Mouse (Mus musculus) heart, adult 2 months (tissue): ENCODE results near the gene Ren1. TPM values are rescaled to one million over a fixed set of nuclear protein-coding genes. Genes with fewer than 3 reads are reported as not detected.

Experiments used
- DNase-seq, 2 experiments: peaks; one replicate each; pipeline ENCODE4 v3.0.0; 2021
- H3K27ac ChIP-seq: fragments of 200-600 bp; 2 replicates; pipeline ENCODE4 v1.8.1; 2022
- H3K27me3 ChIP-seq: fragments of 200-500 bp; 2 replicates; pipeline ENCODE4 v1.6.1; 2012; ENCODE audit warnings: mild to moderate bottlenecking, low read length, inconsistent platforms, mixed read lengths; ENCODE audit not compliant: control insufficient read depth, insufficient read depth
- H3K36me3 ChIP-seq: fragments of 200-500 bp; 2 replicates; pipeline ENCODE4 v1.6.1; 2012; ENCODE audit warnings: low read length, inconsistent platforms; ENCODE audit not compliant: control insufficient read depth, insufficient read depth
- H3K4me1 ChIP-seq: fragments of 200-500 bp; 2 replicates; pipeline ENCODE4 v1.6.1; 2011; ENCODE audit warnings: low read length; ENCODE audit not compliant: control insufficient read depth, insufficient read depth
- H3K4me3 ChIP-seq: fragments of 200-600 bp; 2 replicates; pipeline ENCODE4 v1.8.1; 2022
- H3K79me2 ChIP-seq: fragments of 200-500 bp; replicated peaks from 2 replicates; pipeline ENCODE4 v1.6.1; 2012; ENCODE audit warnings: mild to moderate bottlenecking, inconsistent platforms, low read length, moderate library complexity, mixed read lengths; ENCODE audit not compliant: control insufficient read depth, insufficient read depth
- H3K9ac ChIP-seq: fragments of 200-500 bp; 2 replicates; pipeline ENCODE4 v1.6.1; 2012; ENCODE audit warnings: low read depth, mild to moderate bottlenecking, control low read depth, inconsistent platforms, low read length, mixed read lengths
- CTCF ChIP-seq: fragments of 200-600 bp; IDR thresholded peaks from 2 replicates; pipeline ENCODE4 v1.8.1; 2022; ENCODE audit warnings: antibody characterized with exemption, mild to moderate bottlenecking, moderate library complexity
- EP300 ChIP-seq: fragments of 200-500 bp; IDR thresholded peaks from 2 replicates; pipeline ENCODE4 v1.6.1; 2011; ENCODE audit warnings: low read depth, low read length, control low read depth; ENCODE audit not compliant: insufficient read depth
- POLR2A ChIP-seq: fragments of 200-500 bp; IDR thresholded peaks from 2 replicates; pipeline ENCODE4 v1.6.1; 2011; ENCODE audit warnings: mild to moderate bottlenecking, low read depth, low read length, control low read depth; ENCODE audit not compliant: insufficient read depth
- WGBS: fragments of 180-500 bp; shearing (Covaris S2); methylation state at CpG from one replicate; pipeline ENCODE4 v1.1.7; 2018; 5-methylcytosine and 5-hydroxymethylcytosine counted together
- intact Hi-C: fragments of 180-260 bp; cut with DNase I; formaldehyde crosslinking; loops from one replicate; pipeline ENCODE4 v1.15.1; 2025
- polyA plus RNA-seq: library from polyadenylated mRNA; depleted of rRNA; stranded (reverse); fragments of >200 nt; gene quantifications from 2 replicates; pipeline ENCODE4 v1.2.3, GENCODE M21; 2012
- total RNA-seq, 2 experiments: library from RNA; stranded (reverse); gene quantifications; 2 replicates each; pipeline ENCODE4 v1.2.3; 2021

The Ren1 gene
- total and polyA plus RNA-seq, 3 experiments, result 0.14 to 0.41 TPM; not detected in 1

DNA sequence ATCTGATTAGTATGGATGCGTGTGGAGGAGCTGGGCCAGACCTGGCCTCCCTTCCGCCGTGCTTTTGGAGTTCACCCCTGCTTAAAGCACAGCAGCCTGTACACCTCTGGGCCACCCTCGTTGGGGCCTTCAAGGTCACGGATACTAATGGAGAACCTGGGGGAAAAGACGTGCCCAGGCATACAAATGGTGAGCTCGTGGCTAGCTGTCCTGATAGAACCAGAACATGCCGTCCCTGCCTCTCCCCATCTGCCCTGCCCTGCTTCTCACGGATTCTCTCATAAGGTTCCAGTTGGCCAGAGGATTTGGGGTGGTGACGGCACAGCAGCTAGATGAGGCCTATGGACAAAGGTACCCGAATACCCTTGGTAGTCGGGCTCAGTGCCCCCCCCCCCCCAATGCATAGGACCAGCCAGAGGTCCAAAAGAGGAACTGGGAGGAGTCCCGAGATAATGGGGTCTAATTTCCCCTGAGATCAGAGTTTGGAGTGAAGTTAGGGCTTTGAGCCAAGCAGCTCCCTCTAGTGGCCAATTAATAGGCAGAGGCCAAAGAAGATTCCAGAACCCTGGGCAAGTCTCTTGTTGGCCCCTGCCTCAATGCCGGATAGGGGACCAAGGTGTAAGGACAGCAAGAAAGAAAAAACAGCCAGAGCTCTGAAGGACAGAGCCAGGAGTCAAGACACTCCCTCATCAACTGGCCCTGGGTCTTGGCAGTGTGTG lies 30.2 kb downstream of the Ren1 start:
- no peaks in the 10 kb centered on the region for H3K36me3 ChIP-seq
- intact Hi-C loops, result no loop called here
- H3K27me3 ChIP-seq, result no peaks in the 10 kb centered on the region
- WGBS, result 45% methylated on average over 14 of the region's 14 CpGs
- H3K79me2 ChIP-seq, result no peaks in the 10 kb centered on the region
- DNase-seq, result peak; percentile 45 to 61
- H3K27ac ChIP-seq, result 0 out of 2 replicates have a peak overlapping the region, but pooled peaks have one; percentile 23
- H3K4me3 ChIP-seq, result no peak overlapping the region
- H3K9ac ChIP-seq, result no peak overlapping the region
- H3K4me1 ChIP-seq, result peaks cover 6% of the 10 kb centered on the region
- TF ChIP-seq POLR2A (no peak), CTCF (peak; percentile 78)

DNA sequence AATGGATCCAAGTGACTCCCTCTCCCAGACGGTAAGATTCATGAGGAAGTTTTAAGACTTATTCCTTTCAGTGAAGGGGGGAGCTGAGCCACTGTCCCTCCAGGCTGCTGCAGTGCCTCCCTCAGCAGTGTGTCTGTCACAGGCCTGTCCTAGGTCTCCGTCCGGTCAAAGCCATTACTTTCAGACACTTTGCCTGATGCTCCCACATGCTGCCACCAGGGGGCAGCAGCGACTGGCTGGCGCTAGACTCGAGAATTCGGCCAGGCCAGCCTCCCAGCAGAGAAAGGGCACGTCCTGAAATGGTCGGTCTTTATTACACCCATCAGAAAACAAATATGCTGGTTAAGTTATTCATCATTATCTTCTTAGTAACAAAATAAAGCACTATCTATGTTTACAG lies 31.7 kb downstream of the Ren1 start:
- TF ChIP-seq POLR2A (no peak; the same call in 1 of the 2 replicates), CTCF (peak; percentile 94), EP300 (peak; percentile 91)
- no peaks in the 10 kb centered on the region for H3K36me3 ChIP-seq
- WGBS, result 8% methylated on average over 9 of the region's 9 CpGs
- no peaks in the 10 kb centered on the region for H3K27me3 ChIP-seq
- peak overlapping the region; percentile 54 for H3K27ac ChIP-seq
- no peak overlapping the region for H3K4me3 ChIP-seq
- H3K9ac ChIP-seq, result no peak overlapping the region
- no peaks in the 10 kb centered on the region for H3K79me2 ChIP-seq
- intact Hi-C loops, result loop anchor here (1.0 to 2.0 kb wide), 3 partner anchors 111 to 228 kb away; partner anchors contain the start of gene Snrpe
- DNase-seq, result peak; percentile 37 to 57
- peaks cover 7% of the 10 kb centered on the region for H3K4me1 ChIP-seq

- no peak overlapping the region for H3K4me3 ChIP-seq
- intact Hi-C loops, result loop anchor here (1.0 to 2.0 kb wide), 3 partner anchors 110 to 228 kb away; partner anchors contain the start of gene Snrpe
- H3K9ac ChIP-seq, result no peak overlapping the region; the same call in 1 of the 2 replicates
- no peak for TF ChIP-seq CTCF
- TF ChIP-seq POLR2A, result no peak
- no peak for TF ChIP-seq EP300
- peaks cover 7% of the 10 kb centered on the region for H3K4me1 ChIP-seq
- H3K27me3 ChIP-seq, result no peaks in the 10 kb centered on the region
- no peaks in the 10 kb centered on the region for H3K36me3 ChIP-seq
- DNase-seq, result no peak
- 51% methylated on average over 12 of the region's 12 CpGs for WGBS
- H3K79me2 ChIP-seq, result no peaks in the 10 kb centered on the region
- H3K27ac ChIP-seq, result peak overlapping the region; percentile 54
Measured at GRCm38 (mm10) chr1:133382552-133383155, 32.3 kb downstream of the Ren1 start.

DNA sequence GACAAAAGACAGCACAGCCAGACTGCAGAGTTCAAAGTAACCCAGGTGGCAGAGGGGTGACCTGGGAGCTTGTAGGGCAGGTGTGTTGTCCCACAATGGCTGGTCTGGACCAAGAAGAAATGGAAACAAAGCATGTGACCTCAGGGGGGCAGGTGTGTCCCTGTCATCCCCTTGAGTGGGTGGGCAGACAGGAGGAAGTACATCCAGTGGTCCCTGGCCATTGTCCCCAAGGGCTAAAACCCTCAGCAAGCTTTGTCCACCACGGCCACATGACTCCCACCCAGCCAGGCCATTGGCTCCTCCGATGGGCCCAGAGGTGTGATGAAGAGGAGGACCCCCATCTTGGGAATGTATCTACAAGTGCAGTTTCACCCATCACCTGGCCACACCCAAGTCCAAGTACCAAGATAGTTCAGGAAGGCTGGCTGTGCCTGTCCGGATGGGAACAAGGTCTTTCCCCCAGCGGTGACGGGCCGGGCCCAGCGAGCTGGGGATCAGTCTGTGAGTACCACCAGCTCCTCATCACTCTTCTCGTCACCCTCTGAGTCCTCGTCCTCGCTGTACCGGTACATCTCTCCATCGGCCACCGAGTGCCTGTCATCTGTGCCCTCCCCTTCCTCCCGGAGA lies 33.0 kb downstream of the Ren1 start:
- H3K4me3 ChIP-seq, result no peak overlapping the region
- no peak for DNase-seq
- H3K27me3 ChIP-seq, result no peaks in the 10 kb centered on the region
- peaks cover 7% of the 10 kb centered on the region for H3K4me1 ChIP-seq
- H3K79me2 ChIP-seq, result no peaks in the 10 kb centered on the region
- H3K36me3 ChIP-seq, result no peaks in the 10 kb centered on the region
- H3K27ac ChIP-seq, result no peak overlapping the region
- intact Hi-C loops, result loop anchor here (2.0 kb wide), 1 partner anchor 110 kb away; no protein-coding TSS in a partner anchor
- no peak for TF ChIP-seq CTCF
- no peak for TF ChIP-seq EP300
- TF ChIP-seq POLR2A, result no peak
- no peak overlapping the region for H3K9ac ChIP-seq
- 88% methylated on average over 14 of the region's 14 CpGs for WGBS

- H3K4me1 ChIP-seq, result peaks cover 3% of the 10 kb centered on the region; the same call in 1 of the 2 replicates
- DNase-seq, result peak; percentile 71 to 84
- H3K4me3 ChIP-seq, result no peak overlapping the region
- intact Hi-C loops, result loop anchor here (1.0 to 2.0 kb wide), 3 partner anchors 33 to 63 kb away; no protein-coding TSS in a partner anchor
- no peaks in the 10 kb centered on the region for H3K27me3 ChIP-seq
- no peak overlapping the region for H3K9ac ChIP-seq
- 35% methylated on average over 9 of the region's 9 CpGs for WGBS
- TF ChIP-seq EP300 (peak; percentile 47; the same call in 1 of the 2 replicates), POLR2A (no peak), CTCF (peak; percentile 91)
- peak overlapping the region; percentile 49 for H3K27ac ChIP-seq
- H3K79me2 ChIP-seq, result no peaks in the 10 kb centered on the region
- H3K36me3 ChIP-seq, result no peaks in the 10 kb centered on the region
Measured at GRCm38 (mm10) chr1:133385506-133385905, 35.2 kb downstream of the Ren1 start.

DNA sequence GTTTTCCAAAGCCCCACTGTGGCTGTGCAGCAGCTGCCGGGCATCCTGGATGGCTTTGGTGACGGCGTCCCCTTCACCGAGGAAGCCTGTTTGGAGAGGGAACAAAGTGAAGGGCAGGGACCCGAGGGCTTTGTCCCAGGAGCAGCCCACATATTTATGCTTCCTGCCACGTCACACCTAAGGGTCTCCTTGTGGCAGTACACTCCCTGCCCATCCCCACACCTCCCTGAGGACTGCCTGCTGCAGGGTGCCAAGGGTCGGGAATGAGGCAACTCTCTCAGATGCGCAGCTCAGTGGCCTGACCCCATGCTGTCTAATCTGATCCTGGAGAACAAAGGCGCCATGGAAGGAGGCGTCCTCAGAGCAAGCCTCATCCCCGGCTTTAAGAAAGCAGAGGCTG lies 35.9 kb downstream of the Ren1 start:
- Histone ChIP-seq H3K36me3 (no peaks in the 10 kb centered on the region), H3K4me3 (no peak overlapping the region), H3K27me3 (no peaks in the 10 kb centered on the region), H3K4me1 (peaks cover 3% of the 10 kb centered on the region; the same call in 1 of the 2 replicates), H3K79me2 (no peaks in the 10 kb centered on the region), H3K27ac (peak overlapping the region; percentile 49; the same call in 1 of the 2 replicates), H3K9ac (no peak overlapping the region)
- TF ChIP-seq EP300 (no peak), CTCF (no peak), POLR2A (no peak)
- WGBS, result 52% methylated on average over 11 of the region's 11 CpGs
- intact Hi-C loops, result no loop called here
- DNase-seq, result no peak
